Mouse (Mus musculus) liver (tissue): ENCODE data around the gene Slit3.

Experiments
- DNase-seq: peaks from one replicate; pipeline ENCODE4 v3.0.0-alpha.2; 2020; ENCODE audit warnings: mixed read lengths

Gene Slit3

GRCm38 (mm10) chr11:35718881-35719280 is 597.9 kb downstream of the Slit3 start:
- DNase-seq, result no peak

GRCm38 (mm10) chr11:35723876-35724275 is 602.9 kb downstream of the Slit3 start:
- DNase-seq, result no peak

GRCm38 (mm10) chr11:35726341-35726846 is 605.4 kb downstream of the Slit3 start:
- DNase-seq, result no peak

DNA sequence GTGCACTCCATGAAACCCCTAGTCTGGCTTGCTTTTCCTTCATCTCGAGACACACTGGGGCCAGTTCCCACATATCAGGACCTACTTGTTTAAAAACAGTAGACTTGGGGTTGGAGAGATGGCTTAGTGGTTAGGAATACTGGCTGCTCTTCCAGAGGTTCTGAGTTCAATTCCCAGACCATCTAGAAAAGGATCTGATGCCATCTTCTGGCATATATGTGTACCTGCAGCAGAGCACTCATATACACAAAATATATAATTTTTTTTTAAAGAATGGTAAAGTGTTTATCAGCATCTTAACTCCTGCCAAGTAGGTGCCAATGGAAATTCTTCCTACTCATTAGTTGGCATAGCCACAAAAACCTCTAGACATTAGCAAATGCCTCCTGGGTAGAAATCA is 607.2 kb downstream of the Slit3 start:
- DNase-seq, result no peak

DNA sequence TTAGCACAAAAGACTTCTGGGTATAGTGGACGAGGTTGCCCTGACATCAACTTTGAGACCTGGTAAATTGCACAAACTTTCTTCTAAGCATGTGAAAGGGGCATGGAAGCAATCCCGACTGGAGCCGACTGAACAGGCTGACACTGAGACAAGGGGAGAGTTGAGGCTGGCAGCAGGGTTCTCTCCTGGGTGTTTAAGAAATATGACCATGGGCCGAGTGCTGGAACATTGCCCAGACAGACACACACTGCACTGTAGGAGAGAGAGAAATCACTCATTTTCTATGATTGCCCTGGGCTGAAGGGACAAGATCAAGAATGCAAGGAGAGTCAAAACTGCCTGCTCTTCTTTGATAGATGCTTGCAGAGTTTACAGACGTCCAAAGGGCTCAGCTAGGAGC is 608.2 kb downstream of the Slit3 start:
- no peak for DNase-seq

DNA sequence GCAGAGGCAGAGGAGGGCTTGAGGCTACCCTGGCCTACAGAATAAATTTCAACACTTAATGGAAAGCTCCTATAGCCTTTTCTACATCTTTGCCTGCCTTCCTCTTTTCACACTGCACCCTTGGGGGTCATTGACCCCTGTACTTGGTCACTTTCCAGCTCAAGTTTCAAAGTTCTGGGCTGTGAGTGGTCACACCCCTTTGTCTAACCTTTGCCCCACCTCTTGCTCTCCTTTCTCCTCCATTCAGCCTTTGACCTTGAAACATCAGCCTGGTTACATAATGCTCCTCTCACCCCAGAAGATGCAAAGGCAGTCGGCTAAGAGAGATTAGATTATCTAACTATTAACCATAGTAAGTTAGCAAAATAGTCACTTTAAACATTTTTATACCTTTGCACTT is 611.3 kb downstream of the Slit3 start:
- no peak for DNase-seq

GRCm38 (mm10) chr11:35736817-35737216 is 615.8 kb downstream of the Slit3 start:
- no peak for DNase-seq

GRCm38 (mm10) chr11:35737262-35737661 is 616.2 kb downstream of the Slit3 start:
- DNase-seq, result no peak

DNA sequence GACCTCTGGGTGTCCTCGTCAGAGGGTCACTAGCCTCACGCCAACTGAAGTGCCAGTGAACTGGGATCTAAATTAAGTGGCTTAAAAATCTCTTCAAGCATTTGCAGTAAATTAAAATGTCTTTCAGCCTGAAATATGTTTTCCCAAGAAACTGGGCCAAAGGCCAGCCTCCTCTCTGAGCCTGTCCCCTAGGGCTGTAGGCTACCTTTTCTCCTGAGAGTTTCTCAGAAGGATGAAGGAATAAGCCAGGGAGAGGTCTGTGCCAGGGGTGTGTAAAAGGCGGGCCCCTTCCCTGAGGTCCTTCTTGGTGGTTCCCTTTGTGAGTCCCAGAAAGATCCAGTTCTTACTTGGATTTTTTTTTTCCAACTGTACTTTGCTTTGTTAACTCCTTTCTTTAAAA is 617.1 kb downstream of the Slit3 start:
- DNase-seq, result no peak

DNA sequence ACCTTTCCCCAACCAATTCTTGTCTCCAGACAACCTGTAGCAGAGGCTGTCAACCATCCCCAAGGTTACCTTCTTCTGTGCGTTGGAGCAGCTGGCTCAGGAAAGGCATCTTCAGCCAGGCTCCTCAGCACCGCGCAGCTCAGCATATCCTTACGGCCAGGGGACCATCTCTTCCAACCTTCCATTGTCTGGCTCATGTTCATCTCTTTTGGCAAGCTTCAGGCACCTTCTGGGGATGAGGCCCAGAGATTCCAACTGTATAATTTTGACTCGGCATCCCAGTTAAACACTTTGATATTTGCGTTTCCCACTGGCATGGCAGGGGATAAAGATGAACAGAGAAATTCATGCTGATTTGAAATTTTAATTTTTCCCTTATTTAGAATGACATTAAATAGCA is 622.6 kb downstream of the Slit3 start:
- no peak for DNase-seq

GRCm38 (mm10) chr11:35744571-35744970 is 623.5 kb downstream of the Slit3 start:
- no peak for DNase-seq

- no peak for DNase-seq
These were observed 629.6 kb downstream of the Slit3 start for GRCm38 (mm10) chr11:35750578-35750977.

- no peak for DNase-seq
These were observed 633.9 kb downstream of the Slit3 start for GRCm38 (mm10) chr11:35754906-35755418.

GRCm38 (mm10) chr11:35755546-35755945 is 634.5 kb downstream of the Slit3 start:
- DNase-seq, result no peak

GRCm38 (mm10) chr11:35756411-35757303 is 635.6 kb downstream of the Slit3 start:
- DNase-seq, result no peak
